29 mouse cellular contexts compared by ENCODE assay signal in the genomic region with DNA sequence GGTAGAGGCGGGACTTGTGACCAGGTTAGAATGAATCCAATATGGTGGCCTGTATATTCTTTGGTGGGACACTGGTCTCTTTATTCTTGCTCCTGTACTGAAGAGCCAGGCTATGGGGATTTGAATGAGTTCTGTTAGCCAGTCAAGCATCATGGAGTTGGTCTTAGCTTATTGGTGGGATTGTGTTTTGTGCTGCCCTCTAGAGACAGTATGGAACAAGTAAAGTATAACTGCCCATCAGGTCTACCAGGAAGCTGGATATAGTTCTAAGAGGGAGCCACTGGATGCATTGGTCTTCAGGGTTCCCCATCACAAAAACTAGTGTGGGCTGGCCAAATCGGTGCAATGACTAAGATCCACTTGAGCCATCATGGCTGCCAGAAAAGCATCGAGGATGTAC. TPM values are rescaled to one million over a fixed set of nuclear protein-coding genes. Genes with fewer than 3 reads are reported as not detected.
DNase-seq lines count a peak whose midpoint lies in the region; ATAC-seq and TF ChIP-seq lines count a peak whose summit lies in the region.
"Had no signal": no experiment of that assay in that cellular context is flagged by ENCODE, and none has a peak within 500 bp of the region (broad histone marks: within the 10 kb centered on the region; RNA-seq: fewer than 3 reads in every experiment).

No protein-coding gene starts in this region.

- no peak overlapping the region for H3K4me3 ChIP-seq in gastrocnemius, adult 2 months
- H3K4me3 ChIP-seq in layer of hippocampus, adult 2 months: no peak overlapping the region
- H3K4me3 ChIP-seq: embryonic facial prominence, embryonic 10.5 days; embryonic facial prominence, embryonic 15.5 days; forebrain, embryonic 12.5 days; heart, embryonic 15.5 days; left cerebral cortex, adult 2 months; limb, embryonic 13.5 days; liver, embryonic 12.5 days; midbrain, embryonic 12.5 days; neural tube, embryonic 13.5 days had no signal

- intact Hi-C loops in gastrocnemius, adult 2 months (cut with DNase I): no loop called here
- intact Hi-C loops in gastrocnemius, postnatal 14 days (cut with DNase I; ENCODE audit: low total_unique reads): no loop called here
- intact Hi-C loops in left cerebral cortex, postnatal 14 days (cut with DNase I): loop anchor here (5.0 kb wide), 1 partner anchor 77 kb away; no protein-coding TSS in a partner anchor

- TF ChIP-seq CTCF in gastrocnemius, adult 2 months (IDR thresholded peaks at IDR 0.05): peak; percentile 8; the same call in 1 of the 2 replicates
- TF ChIP-seq CTCF in layer of hippocampus, adult 2 months (conservative IDR thresholded peaks at IDR 0.05): 0 out of 2 replicates have a peak, but pooled peaks have one; percentile 10

- ATAC-seq in granulocyte monocyte progenitor cell, adult 5-6 weeks (replicated peaks; ENCODE audit: poor library complexity, severe bottlenecking): peak; percentile 33; the same call in 1 of the 2 replicates
- ATAC-seq: activated CD4-positive, CD25-positive, alpha-beta regulatory T cell, adult 4 months; forebrain, postnatal 0 days; hindbrain, embryonic 16.5 days; liver, embryonic 12.5 days had no signal

- no peak overlapping the region for H3K27ac ChIP-seq in gastrocnemius, adult 2 months
- no peak overlapping the region for H3K27ac ChIP-seq in layer of hippocampus, adult 2 months
- H3K27ac ChIP-seq: embryonic facial prominence, embryonic 10.5 days; embryonic facial prominence, embryonic 15.5 days; forebrain, embryonic 12.5 days; heart, embryonic 15.5 days; limb, embryonic 13.5 days; liver, embryonic 12.5 days; midbrain, embryonic 12.5 days; neural tube, embryonic 13.5 days had no signal

- no peak for DNase-seq in gastrocnemius, adult 2 months
- no peak for DNase-seq in gastrocnemius, postnatal 14 days
- DNase-seq in layer of hippocampus, adult 2 months (ENCODE audit: low spot score in 2 of 2): no peak
- no peak for DNase-seq in layer of hippocampus, adult 9-11 months
- DNase-seq in 416B (ENCODE audit: low read depth): peak; percentile 29
- DNase-seq in left cerebral cortex, postnatal 14 days (ENCODE audit: low spot score in 2 of 2): no peak
- DNase-seq in thymus, postnatal 4 days: no peak
- DNase-seq: adrenal gland, adult 8-10 months; cerebellum, adult 2 months; cerebellum, postnatal 14 days; forebrain, postnatal 0 days; gastrocnemius, postnatal 25 days; kidney, adult 11 months; kidney, postnatal 14 days; lung, adult 18-20 months; lung, postnatal 10 days; thymus, postnatal 14 days had no signal

RNA-seq across cellular contexts. Expression of a gene that starts 9.7 kb away (rescaled TPM):
- total RNA-seq in gastrocnemius, adult 2 months (2021): 10 to 100 TPM in 1 of 2 experiments, 1 to 10 TPM in 1; 7.4 to 10.6 TPM
- 10 to 100 TPM; 12.5 to 12.7 TPM for total RNA-seq in gastrocnemius, postnatal 14 days (2021)
- total RNA-seq in layer of hippocampus, adult 2 months (2021): 100 to 1,000 TPM; 233 to 244 TPM
- 37.1 and 43.1 TPM in 2 replicates for total RNA-seq in granulocyte monocyte progenitor cell, adult 5-6 weeks (2014; fragmentation: Nextera tagmentation)
- total RNA-seq in granulocyte monocyte progenitor cell, adult 5-6 weeks (2017): 26.6 and 30.9 TPM in 2 replicates
- 100 to 1,000 TPM; 169 to 183 TPM for total RNA-seq in left cerebral cortex, postnatal 14 days (2021)
